Mouse (Mus musculus) liver, adult 2 months (tissue): ENCODE results near the gene Aoah. TPM values are rescaled to one million over a fixed set of nuclear protein-coding genes. Genes with fewer than 3 reads are reported as not detected.
A peak's percentile ranks its signal among the peaks of the same experiment; 100 is the strongest.

Experiments used
- DNase-seq: peaks from one replicate; pipeline ENCODE4 v3.0.0-alpha.2; 2011; ENCODE audit warnings: low read depth, low spot score; ENCODE audit errors: extremely low read depth
- H3K27ac ChIP-seq: fragments of 200-500 bp; replicated peaks from 2 replicates; pipeline ENCODE4 v1.5.1; 2012; ENCODE audit warnings: low read depth, mild to moderate bottlenecking, control low read depth, inconsistent platforms, low read length; ENCODE audit not compliant: insufficient read depth
- H3K27me3 ChIP-seq: fragments of 200-500 bp; 2 replicates; pipeline ENCODE4 v1.6.1; 2012; ENCODE audit warnings: mild to moderate bottlenecking, moderate library complexity, low read length, inconsistent platforms; ENCODE audit not compliant: control insufficient read depth, insufficient read depth
- H3K36me3 ChIP-seq: fragments of 200-500 bp; 2 replicates; pipeline ENCODE4 v1.6.1; 2012; ENCODE audit warnings: low read length, inconsistent platforms; ENCODE audit not compliant: control insufficient read depth, insufficient read depth
- H3K4me1 ChIP-seq: fragments of 200-500 bp; 2 replicates; pipeline ENCODE4 v1.6.1; 2011; ENCODE audit warnings: low read length; ENCODE audit not compliant: control insufficient read depth, insufficient read depth
- H3K4me3 ChIP-seq: fragments of 200-500 bp; 2 replicates; pipeline ENCODE4 v1.5.1; 2011; ENCODE audit warnings: low read depth, mild to moderate bottlenecking, control low read depth, low read length, moderate library complexity; ENCODE audit not compliant: insufficient read depth
- H3K79me2 ChIP-seq: fragments of 200-500 bp; 2 replicates; pipeline ENCODE4 v1.6.1; 2012; ENCODE audit warnings: inconsistent platforms, mild to moderate bottlenecking, low read length, moderate library complexity; ENCODE audit not compliant: control insufficient read depth, insufficient read depth
- H3K9ac ChIP-seq: fragments of 200-500 bp; 2 replicates; pipeline ENCODE4 v1.6.1; 2012; ENCODE audit warnings: low read depth, mild to moderate bottlenecking, control low read depth, inconsistent platforms, low read length
- CTCF ChIP-seq: fragments of 200-500 bp; IDR thresholded peaks from 2 replicates; pipeline ENCODE4 v1.5.1; 2011; ENCODE audit warnings: low read depth, low read length, control low read depth
- POLR2A ChIP-seq: fragments of 200-500 bp; IDR thresholded peaks from 2 replicates; pipeline ENCODE4 v1.6.1; 2011; ENCODE audit warnings: low read length, control low read depth; ENCODE audit not compliant: insufficient read depth; ENCODE audit errors: extremely low read depth
- WGBS: fragments of 180-500 bp; shearing (Covaris S2); methylation state at CpG from one replicate; pipeline ENCODE4 v1.1.7; 2018; 5-methylcytosine and 5-hydroxymethylcytosine counted together
- polyA plus RNA-seq: library from polyadenylated mRNA; depleted of rRNA; stranded (reverse); fragments of >200 nt; gene quantifications from 2 replicates; pipeline ENCODE4 v1.2.3, GENCODE M21; 2012
- total RNA-seq: library from RNA; depleted of rRNA; stranded (reverse); fragments of >200 nt; gene quantifications from 2 replicates; pipeline ENCODE4 v1.2.3, GENCODE M21; 2014

Aoah gene
- total and polyA plus RNA-seq, 2 experiments, result 1.1 TPM

GRCm38 (mm10) chr13:20787952-20788351 lies 6.0 kb upstream of the Aoah start:
- H3K9ac ChIP-seq, result no peak overlapping the region
- DNase-seq, result peak; percentile 35
- no peak overlapping the region for H3K27ac ChIP-seq
- H3K4me3 ChIP-seq, result no peak overlapping the region
- no peaks in the 10 kb centered on the region for H3K79me2 ChIP-seq
- TF ChIP-seq POLR2A (no peak), CTCF (no peak)
- H3K4me1 ChIP-seq, result no peaks in the 10 kb centered on the region
- 85% methylated on average over 4 of the region's 4 CpGs for WGBS
- no peaks in the 10 kb centered on the region for H3K27me3 ChIP-seq
- H3K36me3 ChIP-seq, result no peaks in the 10 kb centered on the region

GRCm38 (mm10) chr13:20796651-20797050 lies 2.7 kb downstream of the Aoah start:
- Histone ChIP-seq H3K79me2 (no peaks in the 10 kb centered on the region), H3K36me3 (no peaks in the 10 kb centered on the region), H3K4me1 (no peaks in the 10 kb centered on the region), H3K9ac (no peak overlapping the region), H3K4me3 (no peak overlapping the region), H3K27me3 (no peaks in the 10 kb centered on the region), H3K27ac (no peak overlapping the region)
- WGBS, result 81% methylated on average over 3 of the region's 3 CpGs
- no peak for TF ChIP-seq POLR2A
- TF ChIP-seq CTCF, result no peak
- DNase-seq, result no peak

GRCm38 (mm10) chr13:20798536-20798935 lies 4.6 kb downstream of the Aoah start:
- Histone ChIP-seq H3K4me1 (no peaks in the 10 kb centered on the region), H3K27me3 (no peaks in the 10 kb centered on the region), H3K4me3 (no peak overlapping the region), H3K36me3 (no peaks in the 10 kb centered on the region), H3K27ac (no peak overlapping the region), H3K79me2 (no peaks in the 10 kb centered on the region), H3K9ac (no peak overlapping the region)
- TF ChIP-seq CTCF (no peak), POLR2A (no peak)
- no peak for DNase-seq
- 49% methylated on average over 2 of the region's 2 CpGs for WGBS

- Histone ChIP-seq H3K27me3 (no peaks in the 10 kb centered on the region), H3K79me2 (no peaks in the 10 kb centered on the region), H3K4me3 (no peak overlapping the region), H3K4me1 (no peaks in the 10 kb centered on the region), H3K36me3 (no peaks in the 10 kb centered on the region), H3K9ac (no peak overlapping the region), H3K27ac (no peak overlapping the region)
- DNase-seq, result no peak
- TF ChIP-seq POLR2A (no peak), CTCF (no peak)
- 90% methylated on average over 3 of the region's 3 CpGs for WGBS
These were observed 5.9 kb downstream of the Aoah start for GRCm38 (mm10) chr13:20799772-20800171.

GRCm38 (mm10) chr13:20800569-20800968 lies 6.7 kb downstream of the Aoah start:
- TF ChIP-seq POLR2A, result no peak
- TF ChIP-seq CTCF, result no peak
- H3K4me3 ChIP-seq, result no peak overlapping the region
- no peaks in the 10 kb centered on the region for H3K36me3 ChIP-seq
- 65% methylated on average over 3 of the region's 3 CpGs for WGBS
- DNase-seq, result no peak
- no peaks in the 10 kb centered on the region for H3K79me2 ChIP-seq
- H3K4me1 ChIP-seq, result no peaks in the 10 kb centered on the region
- no peak overlapping the region for H3K27ac ChIP-seq
- no peak overlapping the region for H3K9ac ChIP-seq
- no peaks in the 10 kb centered on the region for H3K27me3 ChIP-seq

GRCm38 (mm10) chr13:20811782-20812406 lies 18.0 kb downstream of the Aoah start:
- H3K27me3 ChIP-seq, result no peaks in the 10 kb centered on the region
- H3K4me1 ChIP-seq, result no peaks in the 10 kb centered on the region
- no peak overlapping the region for H3K4me3 ChIP-seq
- 68% methylated on average over 3 of the region's 3 CpGs for WGBS
- no peak overlapping the region for H3K27ac ChIP-seq
- no peaks in the 10 kb centered on the region for H3K36me3 ChIP-seq
- no peaks in the 10 kb centered on the region for H3K79me2 ChIP-seq
- no peak overlapping the region for H3K9ac ChIP-seq
- no peak for DNase-seq
- TF ChIP-seq POLR2A, result no peak
- TF ChIP-seq CTCF, result no peak
